Mouse (Mus musculus) heart, postnatal 0 days (tissue): ENCODE data around the gene Tmprss9. TPM values are rescaled to one million over a fixed set of nuclear protein-coding genes. Genes with fewer than 3 reads are reported as not detected.

Experiments used
- ATAC-seq: fragments of 200-750 bp; cut with Nextera tagmentation; 2 replicates; pipeline ENCODE4 v1.8.0; 2017; ENCODE audit warnings: low read depth, moderate number of reproducible peaks, moderate library complexity; ENCODE audit not compliant: insufficient read depth
- DNase-seq: peaks from one replicate; pipeline ENCODE4 v3.0.0-alpha.2; 2016; ENCODE audit warnings: low spot score
- H3K27ac ChIP-seq: fragments of 300-500 bp; sonication (generic); 2 replicates; pipeline ENCODE4 v1.5.1; 2014; ENCODE audit warnings: low read depth, mild to moderate bottlenecking
- H3K27me3 ChIP-seq: fragments of 300-500 bp; sonication (generic); 2 replicates; pipeline ENCODE4 v1.6.1; 2014; ENCODE audit warnings: low read length, mixed read lengths; ENCODE audit not compliant: control insufficient read depth, insufficient read depth
- H3K36me3 ChIP-seq: fragments of 300-500 bp; sonication (generic); replicated peaks from 2 replicates; pipeline ENCODE4 v1.6.1; 2014; ENCODE audit warnings: low read length, mixed read lengths; ENCODE audit not compliant: control insufficient read depth, insufficient read depth
- H3K4me1 ChIP-seq: fragments of 300-500 bp; sonication (generic); 2 replicates; pipeline ENCODE4 v1.6.1; 2014; ENCODE audit warnings: antibody characterized with exemption; ENCODE audit not compliant: control insufficient read depth, insufficient read depth
- H3K4me2 ChIP-seq: fragments of 300-500 bp; sonication (generic); 2 replicates; pipeline ENCODE4 v1.6.1; 2014; ENCODE audit warnings: low read depth, mild to moderate bottlenecking, low read length, moderate library complexity
- H3K4me3 ChIP-seq: fragments of 300-500 bp; sonication (generic); 2 replicates; pipeline ENCODE4 v1.5.1; 2014; ENCODE audit warnings: low read depth, low read length
- H3K9ac ChIP-seq: fragments of 300-500 bp; sonication (generic); replicated peaks from 2 replicates; pipeline ENCODE4 v1.6.1; 2014; ENCODE audit warnings: low read depth, low read length, mixed read lengths
- H3K9me3 ChIP-seq: fragments of 300-500 bp; sonication (generic); replicated peaks from 2 replicates; pipeline ENCODE4 v1.6.1; 2016; ENCODE audit warnings: low read length; ENCODE audit not compliant: control insufficient read depth
- CTCF ChIP-seq: IDR thresholded peaks from 2 replicates; pipeline ENCODE4 v1.5.1; 2016; ENCODE audit warnings: antibody characterized with exemption, control low read depth, low read depth
- EP300 ChIP-seq: IDR thresholded peaks from 2 replicates; pipeline ENCODE4 v1.6.1; 2016; ENCODE audit warnings: antibody characterized with exemption, low read depth
- WGBS: fragments of 180-500 bp; shearing (Covaris S2); extraction: QIAGEN DNeasy Blood & Tissue Kit; methylation state at CpG from one replicate; pipeline ENCODE4 v1.1.7; 2014; 5-methylcytosine and 5-hydroxymethylcytosine counted together
- polyA plus RNA-seq: library from polyadenylated mRNA; unstranded; fragments of >200 nt; fragmentation: Nextera tagmentation; extraction: Ambion mirVana; gene quantifications from 2 replicates; pipeline ENCODE4 v1.2.1, GENCODE M21; 2015
- total RNA-seq: library from RNA; depleted of rRNA; stranded (reverse); fragments of >200 nt; gene quantifications from 2 replicates; pipeline ENCODE4 v1.2.3, GENCODE M21; 2014; ENCODE audit warnings: low replicate concordance

Gene Tmprss9
- total and polyA plus RNA-seq, 2 experiments from 2014 or later: not detected

- WGBS: 17% methylated on average over 25 of the region's 25 CpGs
- Histone ChIP-seq H3K4me2 (peak overlapping the region; percentile 66), H3K9ac (peak overlapping the region; percentile 75), H3K9me3 (no peaks in the 10 kb centered on the region), H3K4me3 (peak overlapping the region; percentile 90), H3K4me1 (peaks cover 7% of the 10 kb centered on the region), H3K36me3 (peaks cover 30% of the 10 kb centered on the region), H3K27ac (peak overlapping the region; percentile 64; the same call in 1 of the 2 replicates), H3K27me3 (no peaks in the 10 kb centered on the region)
- no peak for ATAC-seq
- TF ChIP-seq CTCF: no peak
- TF ChIP-seq EP300: no peak
- DNase-seq: no peak
Measured at GRCm38 (mm10) chr10:80899591-80900317, 28.1 kb downstream of the Tmprss9 start.

- Histone ChIP-seq H3K4me1 (peaks cover 7% of the 10 kb centered on the region), H3K4me3 (peak within 1 kb of the TSS; percentile 90), H3K27ac (peak within 1 kb of the TSS; percentile 64), H3K9ac (peak within 1 kb of the TSS; percentile 75), H3K9me3 (no peaks in the 10 kb centered on the region), H3K4me2 (peak within 1 kb of the TSS; percentile 66), H3K36me3 (peaks cover 33% of the 10 kb centered on the region), H3K27me3 (no peaks in the 10 kb centered on the region)
- WGBS: under 1% methylated on average over 72 of the region's 72 CpGs
- peak; percentile 93 for TF ChIP-seq EP300
- no peak for TF ChIP-seq CTCF
- DNase-seq: peak; percentile 100
- peak; percentile 97 for ATAC-seq
Measured at GRCm38 (mm10) chr10:80900318-80901247, 28.9 kb downstream of the Tmprss9 start, which contains the start of gene Timm13. Gene Timm13, minus strand, starts transcription at chr10:80900969.

GRCm38 (mm10) chr10:80901409-80902272, 30.0 kb downstream of the Tmprss9 start:
- TF ChIP-seq CTCF (no peak), EP300 (no peak)
- WGBS: 90% methylated on average over 19 of the region's 19 CpGs
- H3K27ac ChIP-seq: peak overlapping the region; percentile 50
- no peak overlapping the region for H3K9ac ChIP-seq
- H3K27me3 ChIP-seq: no peaks in the 10 kb centered on the region
- no peak for ATAC-seq
- H3K4me1 ChIP-seq: peaks cover 7% of the 10 kb centered on the region
- DNase-seq: no peak
- peaks cover 36% of the 10 kb centered on the region for H3K36me3 ChIP-seq
- peak overlapping the region; percentile 35; the same call in 1 of the 2 replicates for H3K4me2 ChIP-seq
- no peaks in the 10 kb centered on the region for H3K9me3 ChIP-seq
- no peak overlapping the region for H3K4me3 ChIP-seq

- H3K36me3 ChIP-seq: peaks cover 40% of the 10 kb centered on the region
- 93% methylated on average over 9 of the region's 9 CpGs for WGBS
- TF ChIP-seq EP300 (no peak), CTCF (no peak)
Measured at GRCm38 (mm10) chr10:80902273-80902940, 30.8 kb downstream of the Tmprss9 start.

More at GRCm38 (mm10) chr10:80902273-80902940, 30.8 kb downstream of the Tmprss9 start:
- no peak overlapping the region for H3K4me3 ChIP-seq
- ATAC-seq (no peak), DNase-seq (no peak)
- no peaks in the 10 kb centered on the region for H3K27me3 ChIP-seq
- H3K4me1 ChIP-seq: peaks cover 7% of the 10 kb centered on the region
- no peaks in the 10 kb centered on the region for H3K9me3 ChIP-seq
- H3K9ac ChIP-seq: no peak overlapping the region
- no peak overlapping the region for H3K4me2 ChIP-seq
- H3K27ac ChIP-seq: no peak overlapping the region
